Mouse (Mus musculus): ENCODE results near the gene Id1. TPM values are rescaled to one million over a fixed set of nuclear protein-coding genes. Genes with fewer than 3 reads are reported as not detected.

Gene Id1
- total RNA-seq (2021): 10 to 100 TPM; 19.5 to 26.4 TPM
- long read RNA-seq, experiment 1, transcript Id1-201 (2 exons, 934 nt): major isoform, 8 of 9 reads
- long read RNA-seq, experiment 1, partial matches to known transcripts: 0 of 9 reads
- long read RNA-seq, experiment 1, other reads (novel, unspliced or antisense): 0 of 9 reads
- long read RNA-seq, experiment 2, transcript Id1-201 (2 exons, 934 nt): major isoform, 5 of 5 reads
- long read RNA-seq, experiment 2, partial matches to known transcripts: 0 of 5 reads
- long read RNA-seq, experiment 2, other reads (novel, unspliced or antisense): 0 of 5 reads

DNA sequence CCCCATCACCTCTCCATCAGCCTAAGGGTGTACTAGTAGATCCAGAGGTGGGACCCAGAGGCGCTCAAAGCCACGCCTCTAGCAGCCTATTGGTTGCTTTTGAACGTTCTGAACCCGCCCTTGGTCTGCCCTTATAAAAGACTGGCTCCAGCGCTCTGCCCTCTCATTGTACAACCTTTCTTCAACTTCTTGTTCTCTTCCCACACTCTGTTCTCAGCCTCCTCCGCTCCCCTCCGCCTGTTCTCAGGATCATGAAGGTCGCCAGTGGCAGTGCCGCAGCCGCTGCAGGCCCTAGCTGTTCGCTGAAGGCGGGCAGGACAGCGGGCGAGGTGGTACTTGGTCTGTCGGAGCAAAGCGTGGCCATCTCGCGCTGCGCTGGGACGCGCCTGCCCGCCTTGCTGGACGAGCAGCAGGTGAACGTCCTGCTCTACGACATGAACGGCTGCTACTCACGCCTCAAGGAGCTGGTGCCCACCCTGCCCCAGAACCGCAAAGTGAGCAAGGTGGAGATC is at the start of gene Id1:
TSS of gene Id1 (plus strand) at position 162 of the 512 bp plus-strand sequence.
- intact Hi-C loops (cut with DNase I): no loop called here
- DNase-seq (ENCODE audit: low spot score in 2 of 2): peak; percentile 70 to 73

DNA sequence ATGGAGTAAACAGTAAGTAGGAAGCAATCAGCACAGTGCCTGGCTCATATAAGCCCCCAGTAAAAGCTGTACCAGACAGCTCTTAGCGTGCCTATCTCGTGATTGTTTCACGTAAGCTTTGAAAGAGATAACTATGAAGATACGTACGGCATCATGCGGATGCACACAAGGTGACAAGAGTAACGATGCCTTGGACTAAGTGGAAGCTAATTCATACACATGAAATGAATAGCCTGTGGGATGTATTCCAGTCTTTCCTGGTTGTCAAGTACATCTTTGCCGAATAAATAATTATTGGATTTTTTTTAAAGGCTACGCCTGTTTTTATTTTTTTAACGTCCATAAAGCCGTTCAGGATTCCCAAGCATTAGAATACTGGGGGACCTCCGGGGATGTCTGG is 49.7 kb upstream of the Id1 start:
- no peak for DNase-seq (ENCODE audit: low spot score in 2 of 2)
- intact Hi-C loops (cut with DNase I): no loop called here

DNA sequence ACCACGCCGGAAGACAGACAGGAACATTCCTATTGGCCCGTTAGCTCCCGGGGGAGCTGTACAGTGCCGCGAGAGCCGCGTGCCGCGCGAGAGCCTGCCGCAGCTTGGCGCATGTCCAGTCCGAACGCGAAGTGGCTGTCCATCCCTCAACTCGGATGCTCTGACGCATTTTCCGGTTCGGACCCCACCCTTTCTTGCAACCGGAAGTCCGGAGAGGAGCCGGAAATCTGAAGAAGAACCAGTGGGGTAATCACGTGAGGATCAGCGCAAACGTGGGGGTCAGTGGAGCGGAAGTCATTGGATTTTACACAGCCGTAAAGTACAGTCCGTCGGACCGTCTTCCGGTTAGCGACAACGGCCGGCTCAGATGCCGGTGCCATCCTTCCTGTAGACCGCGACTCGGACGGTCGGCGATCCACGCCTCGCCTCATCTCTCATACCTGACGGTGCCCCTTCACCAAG is 49.2 kb upstream of the Id1 start, which contains the start of gene Mcts2:
TSS of gene Mcts2 (plus strand) at position 230 of the 462 bp plus-strand sequence.
- intact Hi-C loops (cut with DNase I): no loop called here

DNA sequence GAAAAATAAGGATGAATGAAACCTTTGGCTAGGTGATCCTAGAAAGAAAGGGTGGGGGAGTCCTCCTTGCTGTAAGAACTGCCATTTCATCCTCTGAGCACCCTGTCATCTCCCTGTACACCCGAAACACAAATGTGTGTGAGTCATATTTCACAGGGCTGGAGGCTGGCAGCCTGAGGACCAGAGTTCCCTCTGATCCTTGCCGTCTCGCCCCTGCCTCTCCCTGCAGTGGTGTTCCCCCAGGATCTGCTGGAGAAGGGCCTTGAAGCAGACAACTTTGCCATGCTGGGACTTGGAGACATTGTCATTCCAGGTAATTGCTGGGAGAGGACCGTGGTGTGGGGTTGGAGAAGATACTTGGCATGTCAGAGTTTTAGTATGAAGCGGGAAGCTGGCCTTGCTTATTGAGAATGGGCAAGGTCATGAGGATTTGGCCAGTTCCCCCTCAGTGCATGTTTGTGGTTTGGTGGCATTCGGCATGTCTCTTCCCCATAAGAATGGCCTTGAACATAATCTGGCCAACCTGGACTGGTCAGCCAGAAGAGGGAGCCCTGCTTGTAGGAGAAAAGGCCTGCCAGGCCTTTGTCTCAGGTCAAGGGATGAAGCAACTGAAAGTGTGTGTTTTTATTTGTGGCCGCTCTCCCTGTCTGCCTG is 44.4 kb upstream of the Id1 start:
- intact Hi-C loops (cut with DNase I): no loop called here
- DNase-seq (ENCODE audit: low spot score in 2 of 2): no peak

More for the DNA sequence above, 49.2 kb upstream of the Id1 start, which contains the start of gene Mcts2:
- peak; percentile 94 to 97 for DNase-seq (ENCODE audit: low spot score in 2 of 2)

DNA sequence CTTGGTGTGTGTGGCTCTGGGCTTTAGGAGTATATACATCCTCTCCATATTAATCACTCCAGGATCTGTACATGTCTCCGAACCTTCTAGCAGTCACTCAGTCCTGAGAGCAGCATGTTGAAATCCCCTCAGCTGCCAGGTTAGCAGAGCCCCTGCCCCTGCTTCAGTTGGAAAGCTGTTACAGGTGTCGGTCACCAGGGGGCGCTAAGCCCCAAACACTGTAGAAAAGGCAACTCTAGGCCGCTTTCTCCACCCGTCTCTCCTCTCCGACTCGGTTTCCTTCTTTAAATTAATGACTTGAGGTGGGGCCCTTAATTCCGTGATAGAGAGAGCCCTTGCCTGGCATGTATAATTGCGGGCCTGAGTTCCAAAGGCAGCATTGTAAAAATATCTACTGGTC is 42.8 kb upstream of the Id1 start:
- peak; percentile 61 to 76 for DNase-seq (ENCODE audit: low spot score in 2 of 2)
- intact Hi-C loops (cut with DNase I): no loop called here

DNA sequence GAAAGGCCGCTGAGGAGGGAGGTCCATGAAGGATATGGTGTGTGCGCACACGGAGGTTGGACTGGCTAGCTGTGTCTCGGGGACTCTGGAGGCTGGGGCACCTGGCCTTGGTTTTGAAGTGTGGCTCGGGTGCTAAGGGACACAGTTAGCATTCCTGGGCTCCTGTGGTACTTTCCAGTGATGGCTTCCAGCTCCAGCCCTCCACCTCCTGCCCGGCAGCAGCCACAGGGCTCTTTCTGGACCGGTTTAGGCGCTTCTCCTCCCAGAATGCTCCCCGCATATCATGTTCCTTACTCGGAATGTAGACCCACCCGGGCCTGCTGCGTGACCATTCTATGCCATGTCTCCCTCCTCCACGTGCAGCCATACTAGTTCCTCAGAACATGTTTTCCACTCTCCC is 42.3 kb upstream of the Id1 start:
- intact Hi-C loops (cut with DNase I): no loop called here
- DNase-seq (ENCODE audit: low spot score in 2 of 2): no peak

DNA sequence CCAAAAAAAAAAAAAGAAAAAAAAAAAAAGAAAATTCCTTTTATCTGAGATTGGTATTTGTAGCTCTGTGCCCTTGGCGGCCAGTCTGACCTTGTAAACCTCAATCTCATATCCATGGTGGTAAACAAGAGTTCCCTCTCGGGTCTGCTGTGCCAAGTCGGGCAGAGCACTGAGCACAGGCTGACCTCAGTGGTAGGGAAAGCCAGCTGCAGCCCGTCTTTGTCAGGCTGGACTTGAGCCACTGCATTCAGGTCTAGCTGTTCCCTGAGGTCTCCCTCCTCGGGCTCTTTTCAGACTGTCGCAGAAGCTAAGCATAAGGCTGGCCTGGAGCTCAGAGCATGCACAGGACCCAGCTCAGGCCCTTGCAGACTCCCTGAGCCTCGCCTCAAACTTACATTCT is 41.3 kb upstream of the Id1 start:
- intact Hi-C loops (cut with DNase I): loop anchor here (5.0 kb wide), 1 partner anchor 48 kb away; no protein-coding TSS in a partner anchor
- DNase-seq (ENCODE audit: low spot score in 2 of 2): no peak

DNA sequence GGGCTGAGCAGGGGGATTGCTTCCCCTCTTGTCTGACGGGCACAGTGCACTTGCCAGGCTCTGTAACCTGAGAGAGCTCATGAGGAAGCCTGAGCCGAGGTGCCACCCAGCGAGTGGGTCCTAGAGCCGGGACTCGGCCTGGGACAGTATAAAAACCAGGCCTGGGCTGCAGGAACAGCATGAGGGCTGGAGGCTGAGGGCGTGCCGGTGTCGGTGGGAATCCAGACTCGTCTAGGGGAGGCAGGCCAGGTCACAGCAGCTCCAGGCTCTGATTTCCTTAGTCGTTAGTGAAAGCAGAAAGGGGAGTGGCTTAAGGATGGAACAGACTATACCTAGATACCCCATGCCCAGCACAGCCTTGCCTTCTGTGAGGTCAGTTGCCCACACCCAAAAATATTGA is 40.0 kb upstream of the Id1 start:
- no peak for DNase-seq (ENCODE audit: low spot score in 2 of 2)
- intact Hi-C loops (cut with DNase I): loop anchor here (1.0 to 5.0 kb wide), 3 partner anchors 46 to 135 kb away; partner anchors contain the start of gene Bcl2l1

DNA sequence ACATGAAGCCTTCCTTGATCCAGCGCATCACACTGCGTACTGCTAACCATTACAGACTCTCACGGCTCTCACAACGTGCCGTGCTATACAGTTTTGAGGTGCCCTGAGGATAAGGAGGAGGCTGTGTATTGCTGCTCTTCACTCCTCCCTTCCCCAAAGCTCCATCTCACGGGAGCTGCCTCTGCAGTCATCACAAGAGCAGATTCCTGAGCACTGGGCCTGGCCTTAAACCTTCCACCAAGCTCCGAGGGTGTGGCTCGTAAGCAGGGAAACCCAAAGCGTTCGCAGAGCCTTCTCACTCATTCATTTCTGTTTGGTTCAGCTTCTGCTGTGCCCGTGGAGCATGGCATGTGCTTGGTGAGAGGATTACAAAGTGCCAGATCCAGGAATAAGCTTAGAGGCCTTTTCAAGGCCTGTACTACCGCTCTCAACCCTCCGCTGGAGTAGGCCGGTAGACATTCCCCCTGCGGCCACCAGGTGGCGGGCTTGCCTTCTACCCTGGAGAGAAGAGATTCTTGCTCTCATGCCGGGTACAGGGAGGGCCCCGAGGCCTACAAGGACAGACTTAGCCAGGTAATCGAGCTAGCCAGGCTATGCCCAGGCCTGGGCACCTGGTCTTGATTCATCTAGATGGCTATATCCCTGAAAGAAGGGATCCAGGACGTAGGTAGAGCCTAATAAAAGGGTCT is 39.4 kb upstream of the Id1 start:
- intact Hi-C loops (cut with DNase I): loop anchor here (1.0 to 5.0 kb wide), 3 partner anchors 46 to 135 kb away; partner anchors contain the start of gene Bcl2l1
- peak; percentile 92 to 95 for DNase-seq (ENCODE audit: low spot score in 2 of 2)

DNA sequence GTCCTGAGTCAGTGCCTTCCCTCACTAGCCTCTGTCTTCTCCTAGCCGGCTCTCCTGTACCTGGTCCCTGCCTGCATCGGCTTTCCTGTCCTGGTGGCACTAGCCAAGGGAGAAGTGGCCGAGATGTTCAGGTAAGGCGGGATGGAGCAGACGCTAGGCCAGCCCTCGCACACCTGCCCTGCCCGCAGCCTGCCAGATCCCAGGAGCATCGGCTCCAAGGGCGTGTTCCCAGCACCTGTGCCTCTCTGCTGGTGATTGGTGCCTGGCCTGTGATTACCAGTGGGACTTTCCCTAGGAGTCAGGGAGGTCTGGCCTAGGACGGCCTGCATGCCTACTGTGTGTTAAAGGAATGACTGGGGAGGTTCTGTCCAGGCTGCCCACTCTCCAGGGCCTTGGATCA is 35.9 kb upstream of the Id1 start:
- DNase-seq (ENCODE audit: low spot score in 2 of 2): no peak
- intact Hi-C loops (cut with DNase I): no loop called here

DNA sequence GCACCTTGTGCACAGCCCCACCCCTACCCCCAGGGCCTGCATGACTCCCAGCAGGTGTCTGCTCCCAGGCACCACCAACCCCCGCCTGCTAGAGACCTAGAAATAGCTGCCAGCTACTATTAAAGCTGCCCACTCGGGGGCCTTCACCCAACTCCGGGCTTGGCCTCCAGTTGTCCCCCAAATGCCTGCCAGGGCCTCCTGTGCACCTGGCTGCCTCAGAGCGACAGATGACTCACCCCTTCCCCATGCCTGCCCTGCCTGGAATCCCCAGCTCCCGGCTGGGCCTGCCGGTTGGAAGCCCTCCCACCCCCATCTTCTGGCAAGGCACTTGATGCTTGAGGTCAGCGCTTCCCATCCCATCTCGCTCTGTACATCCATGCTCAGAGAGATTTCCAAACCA is 35.3 kb upstream of the Id1 start:
- no peak for DNase-seq (ENCODE audit: low spot score in 2 of 2)
- intact Hi-C loops (cut with DNase I): no loop called here

DNA sequence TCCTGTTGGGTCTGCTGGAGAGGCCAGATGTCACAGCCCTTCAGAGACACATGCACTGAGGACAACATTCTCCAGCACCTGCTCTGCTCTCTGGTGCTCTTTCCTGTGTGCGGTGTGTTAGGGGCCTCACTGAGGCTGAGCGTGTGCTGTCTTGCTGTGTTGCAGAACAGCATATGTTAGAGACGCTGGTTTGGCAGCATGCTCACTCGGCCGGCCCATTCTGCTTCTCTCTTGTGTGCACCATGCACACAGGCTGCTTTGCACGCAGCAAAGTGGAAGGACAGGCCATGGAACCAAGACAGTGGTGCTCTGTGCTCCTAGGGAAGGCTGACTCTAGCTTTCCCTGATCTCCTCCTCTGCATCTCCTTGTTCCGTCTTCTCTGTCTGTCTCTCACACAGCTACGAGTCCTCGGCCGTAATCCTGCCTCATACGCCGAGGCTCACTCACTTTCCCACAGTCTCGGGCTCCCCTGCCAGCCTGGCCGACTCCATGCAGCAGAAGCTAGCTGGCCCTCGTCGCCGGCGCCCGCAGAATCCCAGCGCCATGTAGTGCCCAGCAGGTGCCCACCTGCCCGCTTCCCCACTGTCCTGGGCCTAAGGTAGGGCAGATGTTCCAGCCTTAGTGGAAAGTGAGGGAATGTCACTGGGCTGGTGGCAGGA is 32.3 kb upstream of the Id1 start:
- no peak for DNase-seq (ENCODE audit: low spot score in 2 of 2)
- intact Hi-C loops (cut with DNase I): no loop called here

DNA sequence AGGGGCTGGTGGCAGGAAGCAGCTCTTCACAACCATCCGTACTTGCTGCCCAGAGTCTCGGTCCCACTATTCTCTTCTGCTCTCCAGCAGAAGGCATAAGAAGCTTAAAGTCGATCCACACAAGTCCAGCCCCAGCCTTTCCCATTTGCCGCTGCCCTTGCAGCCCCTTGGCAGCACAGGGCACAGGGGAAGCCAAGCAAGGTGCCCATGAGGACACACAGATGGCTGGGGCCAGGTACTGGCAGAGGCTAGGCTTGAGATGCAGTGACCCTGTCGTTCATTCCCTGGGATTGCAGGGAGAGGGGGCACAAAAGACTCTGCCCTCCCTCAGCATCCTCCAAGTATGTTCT is 31.8 kb upstream of the Id1 start:
- intact Hi-C loops (cut with DNase I): no loop called here

DNA sequence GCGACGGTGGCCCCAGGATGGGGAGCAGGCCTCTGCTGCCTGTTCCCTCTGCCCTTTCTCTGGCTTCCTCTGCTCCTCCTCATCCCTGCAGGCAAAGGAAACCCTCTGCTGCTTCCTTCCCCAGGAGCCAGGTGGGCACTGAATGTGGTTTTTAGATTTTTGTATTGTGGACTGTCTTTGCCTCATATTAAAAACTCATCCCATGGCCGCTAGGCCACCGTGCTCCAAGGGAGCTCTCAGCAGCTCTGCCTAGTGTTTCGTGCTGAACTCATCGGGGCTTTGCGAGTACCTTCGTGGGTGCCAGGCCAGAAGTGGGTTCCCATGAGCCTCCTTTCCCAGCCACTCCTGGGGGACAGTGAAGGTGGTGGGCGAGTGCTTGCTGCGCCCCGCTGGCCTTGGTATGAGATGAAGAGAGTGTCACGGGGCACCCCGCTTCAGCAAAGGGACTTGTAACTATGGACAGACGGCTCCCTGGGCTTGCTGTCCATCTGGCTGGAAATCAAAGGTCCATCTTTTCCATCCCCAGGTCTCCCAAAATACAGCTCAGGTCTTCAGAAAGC is 31.2 kb upstream of the Id1 start:
- DNase-seq (ENCODE audit: low spot score in 2 of 2): no peak
- intact Hi-C loops (cut with DNase I): no loop called here

More for the DNA sequence above, 31.8 kb upstream of the Id1 start:
- no peak for DNase-seq (ENCODE audit: low spot score in 2 of 2)

DNA sequence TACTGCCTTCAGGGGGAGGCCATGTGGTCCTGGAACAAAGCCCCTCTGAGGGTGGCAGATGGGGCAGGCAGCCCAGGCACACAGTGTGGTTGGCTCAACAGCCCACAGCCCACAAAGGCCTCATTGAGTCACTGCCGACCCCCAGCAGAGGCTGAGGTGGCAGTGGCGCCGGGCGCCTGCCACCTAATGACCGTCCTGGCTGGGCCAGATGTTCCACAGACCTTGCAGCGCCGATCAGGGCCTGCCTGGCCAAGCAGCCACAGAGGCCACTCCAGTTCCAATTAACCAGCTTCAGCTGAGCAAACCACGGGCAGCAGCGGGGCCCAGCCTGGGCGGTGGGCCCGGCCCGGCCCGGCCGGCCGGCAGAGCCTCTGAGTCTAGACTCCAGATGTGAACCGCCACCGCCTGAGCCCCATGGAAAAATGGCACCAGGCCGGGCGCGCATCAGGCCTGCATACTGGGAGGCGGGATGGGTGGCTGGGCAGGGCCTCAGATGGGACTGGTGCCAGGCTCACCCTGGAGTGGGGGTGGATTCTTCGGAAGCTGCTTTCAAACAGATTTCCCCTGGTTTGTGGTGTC is 30.0 kb upstream of the Id1 start:
- intact Hi-C loops (cut with DNase I): no loop called here
- peak; percentile 48 to 53 for DNase-seq (ENCODE audit: low spot score in 2 of 2)

DNA sequence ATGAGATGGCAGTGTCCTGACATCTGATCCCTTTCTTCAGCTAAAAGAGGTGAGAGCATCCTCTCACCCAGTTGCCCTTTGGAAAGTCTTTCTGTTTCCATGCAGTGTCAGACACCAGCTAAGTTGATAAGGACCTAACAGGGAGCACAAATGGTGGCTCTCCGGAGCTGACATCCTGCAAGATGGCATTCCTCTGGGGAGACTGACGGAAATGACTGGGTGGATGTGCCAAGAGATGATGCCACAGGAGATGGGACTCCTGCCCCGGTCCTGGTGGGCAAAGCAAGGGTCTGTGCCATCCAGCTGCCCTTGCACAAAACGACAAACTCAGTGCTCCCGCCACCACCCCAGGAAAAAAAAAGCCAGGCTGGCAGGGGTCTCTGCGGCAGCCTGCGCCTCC is 28.9 kb upstream of the Id1 start:
- intact Hi-C loops (cut with DNase I): no loop called here
- no peak for DNase-seq (ENCODE audit: low spot score in 2 of 2)

DNA sequence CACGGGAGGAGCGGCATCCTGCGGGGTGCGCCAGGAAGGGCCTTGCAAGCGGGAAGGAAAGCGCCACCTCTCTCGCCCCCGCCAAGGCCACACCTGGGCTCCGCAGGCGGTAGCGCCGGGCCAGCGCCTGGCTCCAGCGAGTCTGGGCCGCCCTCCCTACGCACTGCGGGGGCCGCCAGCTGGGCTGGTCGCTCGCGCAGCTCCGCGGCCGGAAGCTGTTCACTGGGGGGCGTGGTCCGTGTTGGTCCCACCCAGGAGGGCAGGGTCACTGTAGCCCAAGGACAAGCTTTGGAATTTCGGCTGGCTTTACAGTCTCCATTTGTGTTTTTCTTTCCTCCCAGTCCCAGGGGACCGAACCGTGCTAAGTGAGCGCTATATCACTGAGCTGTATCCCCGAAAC is 28.4 kb upstream of the Id1 start:
- intact Hi-C loops (cut with DNase I): no loop called here
- peak; percentile 73 to 75 for DNase-seq (ENCODE audit: low spot score in 2 of 2)

DNA sequence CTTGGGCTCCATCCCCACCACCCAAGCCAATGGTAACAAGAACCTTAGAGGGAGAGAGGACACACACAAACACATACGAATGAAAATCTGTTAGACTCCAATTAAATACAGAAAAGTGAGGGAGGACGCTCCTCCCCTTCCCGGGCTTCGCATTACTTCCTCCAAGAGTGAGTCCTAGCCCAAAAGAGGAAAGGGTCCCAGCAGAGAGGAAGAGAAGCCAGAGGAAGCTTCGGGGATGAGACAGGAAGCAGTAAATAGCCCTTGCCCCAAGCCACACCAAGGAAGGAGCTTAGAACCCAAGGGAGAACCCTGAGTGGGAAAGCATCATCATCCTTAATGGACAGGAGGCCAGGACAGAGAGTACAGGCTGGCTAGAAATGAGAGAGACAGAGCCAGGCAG is 27.0 kb upstream of the Id1 start:
- intact Hi-C loops (cut with DNase I): no loop called here

DNA sequence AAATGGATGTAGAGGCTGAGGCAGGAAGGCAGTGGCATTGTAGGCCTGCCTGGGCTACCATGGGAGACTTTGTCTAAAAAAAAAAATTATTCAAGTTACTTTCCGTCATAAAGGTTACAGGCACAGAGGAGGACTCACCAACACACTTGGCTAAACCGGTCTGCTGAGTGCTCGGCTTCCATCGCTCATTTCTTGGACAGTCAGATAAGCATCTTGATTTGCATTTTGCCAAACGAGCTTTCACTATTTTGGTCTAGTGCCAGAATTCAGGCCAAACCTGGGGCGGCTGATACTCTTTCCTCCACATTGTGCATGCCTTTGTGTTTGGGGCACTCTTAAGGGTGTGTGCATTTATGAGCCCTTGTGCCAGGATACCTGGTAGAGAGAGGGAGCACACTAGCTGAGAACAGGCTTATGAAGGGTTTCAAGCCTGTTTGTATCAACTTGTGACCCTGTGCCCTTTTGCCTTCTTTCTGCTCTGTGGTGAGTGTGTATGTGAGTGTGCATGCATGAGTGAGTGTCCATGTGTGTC is 19.7 kb upstream of the Id1 start:
- intact Hi-C loops (cut with DNase I): no loop called here

More for the DNA sequence above, 27.0 kb upstream of the Id1 start:
- DNase-seq (ENCODE audit: low spot score in 2 of 2): no peak

More for the DNA sequence above, 19.7 kb upstream of the Id1 start:
- DNase-seq (ENCODE audit: low spot score in 2 of 2): no peak
